Mouse (Mus musculus): Measurements from ENCODE around the gene Gm6408. TPM values are rescaled to one million over a fixed set of nuclear protein-coding genes. Genes with fewer than 3 reads are reported as not detected.
"Not testable (repeated sequence)": the region's sequence is repeated elsewhere in the genome, so short reads cannot be mapped to it uniquely, and the experiment has no call there.

Gene Gm6408
- polyA plus RNA-seq, 1 experiment from 2014 or later = not detected

DNA sequence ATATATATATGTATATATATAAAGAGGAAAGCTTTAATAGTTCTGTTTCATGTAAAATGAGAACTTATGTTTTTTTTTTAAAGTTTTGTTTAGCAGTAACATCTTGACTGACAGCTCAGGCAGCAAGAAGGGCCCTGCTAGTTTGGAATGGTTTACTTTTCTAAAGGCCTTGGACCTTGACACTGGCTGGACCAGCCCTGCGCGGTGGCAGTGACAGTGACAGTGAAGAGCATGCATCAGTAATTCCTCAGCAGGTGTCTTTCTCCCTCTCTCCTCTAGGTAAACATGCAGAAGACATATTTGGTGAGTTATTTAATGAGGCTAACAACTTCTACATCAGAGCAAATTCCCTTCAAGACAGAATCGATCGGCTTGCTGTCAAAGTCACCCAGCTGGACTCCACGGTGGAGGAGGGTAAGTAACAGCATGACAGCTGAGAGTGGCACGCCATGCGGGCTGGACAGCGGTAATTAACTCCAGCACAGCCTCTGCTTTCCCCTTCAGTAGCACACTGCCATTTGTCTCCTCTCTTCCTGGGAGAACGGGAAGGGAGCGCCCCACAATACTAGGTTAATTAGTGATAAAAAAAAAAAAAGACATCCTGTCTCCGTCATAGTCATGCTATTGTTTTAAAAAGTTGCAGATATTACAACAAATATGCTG is 30.0 kb upstream of the Gm6408 start:
- Histone ChIP-seq H3K27ac (ENCODE audit: low read depth, low read length) (no peak overlapping the region), H3K4me1 (ENCODE audit: control insufficient read depth, insufficient read depth, low read length) (no peaks in the 10 kb centered on the region), H3K27me3 (ENCODE audit: control insufficient read depth, insufficient read depth, low read length) (no peaks in the 10 kb centered on the region), H3K4me2 (no peak overlapping the region), H3K36me3 (ENCODE audit: control insufficient read depth, insufficient read depth, low read length) (no peaks in the 10 kb centered on the region), H3K9me3 (replicated peaks; ENCODE audit: control insufficient read depth, low read length) (no peaks in the 10 kb centered on the region), H3K4me3 (ENCODE audit: low read depth, low read length) (no peak overlapping the region), H3K9ac (ENCODE audit: low read depth, low read length) (no peak overlapping the region)
- ATAC-seq (replicated peaks; ENCODE audit: insufficient number of reproducible peaks, low FRiP score, low TSS enrichment) = no peak
- WGBS (ENCODE audit: insufficient replicate concordance) = 78% methylated on average over 11 of the region's 11 CpGs

DNA sequence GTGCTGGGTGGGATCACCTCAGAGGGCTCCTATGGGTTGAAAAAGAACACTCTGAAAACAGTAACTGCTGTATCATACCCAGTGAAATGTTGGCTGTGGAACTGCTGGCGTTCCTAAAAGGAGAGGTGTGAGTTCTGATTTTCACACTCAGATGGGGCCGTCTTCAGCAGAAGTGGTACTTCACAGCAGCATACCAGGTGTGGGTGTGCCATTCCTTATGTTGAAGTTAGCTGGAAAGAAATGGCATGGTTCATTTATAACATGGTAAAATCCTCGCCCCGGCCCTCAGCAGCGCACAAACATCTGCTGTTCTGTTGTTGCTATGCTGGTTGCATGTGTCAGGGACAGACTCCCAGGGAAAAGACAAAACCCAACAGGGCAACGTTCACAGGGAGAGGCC is 28.2 kb upstream of the Gm6408 start:
- WGBS (ENCODE audit: insufficient replicate concordance) = 86% methylated on average over 6 of the region's 6 CpGs

DNA sequence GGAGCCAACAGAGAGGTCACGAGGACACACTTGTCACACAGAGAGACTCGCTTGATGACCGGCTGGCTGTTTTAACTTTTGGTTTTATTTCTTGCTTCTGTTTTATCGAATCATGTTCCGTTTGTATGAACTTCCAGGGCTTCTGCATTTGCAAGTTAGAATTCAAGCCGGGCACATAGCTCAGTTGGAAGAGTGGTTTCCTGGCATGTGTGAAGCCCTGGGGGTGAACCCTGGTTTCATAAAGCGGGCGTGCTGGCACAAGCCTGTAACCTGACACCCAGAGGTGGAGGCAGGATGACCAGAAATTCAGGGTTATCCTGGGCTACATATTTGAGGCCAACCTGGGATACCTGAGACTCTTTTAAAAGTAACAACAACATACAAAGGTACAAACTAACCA is 20.2 kb upstream of the Gm6408 start:
- ATAC-seq (replicated peaks; ENCODE audit: insufficient number of reproducible peaks, low FRiP score, low TSS enrichment) = no peak
- Histone ChIP-seq H3K27ac (ENCODE audit: low read depth, low read length) (no peak overlapping the region), H3K4me2 (no peak overlapping the region), H3K36me3 (ENCODE audit: control insufficient read depth, insufficient read depth, low read length) (no peaks in the 10 kb centered on the region), H3K9me3 (replicated peaks; ENCODE audit: control insufficient read depth, low read length) (no peaks in the 10 kb centered on the region), H3K9ac (ENCODE audit: low read depth, low read length) (no peak overlapping the region), H3K27me3 (ENCODE audit: control insufficient read depth, insufficient read depth, low read length) (no peaks in the 10 kb centered on the region), H3K4me3 (ENCODE audit: low read depth, low read length) (no peak overlapping the region), H3K4me1 (ENCODE audit: control insufficient read depth, insufficient read depth, low read length) (no peaks in the 10 kb centered on the region)
- 84% methylated on average over 8 of the region's 8 CpGs for WGBS (ENCODE audit: insufficient replicate concordance)

More for the DNA sequence above, 28.2 kb upstream of the Gm6408 start:
- no peak overlapping the region for H3K4me2 ChIP-seq
- no peaks in the 10 kb centered on the region for H3K4me1 ChIP-seq (ENCODE audit: control insufficient read depth, insufficient read depth, low read length)
- no peak overlapping the region for H3K4me3 ChIP-seq (ENCODE audit: low read depth, low read length)
- no peak overlapping the region for H3K27ac ChIP-seq (ENCODE audit: low read depth, low read length)
- no peaks in the 10 kb centered on the region for H3K9me3 ChIP-seq (replicated peaks; ENCODE audit: control insufficient read depth, low read length)
- no peaks in the 10 kb centered on the region for H3K27me3 ChIP-seq (ENCODE audit: control insufficient read depth, insufficient read depth, low read length)
- no peak overlapping the region for H3K9ac ChIP-seq (ENCODE audit: low read depth, low read length)
- no peaks in the 10 kb centered on the region for H3K36me3 ChIP-seq (ENCODE audit: control insufficient read depth, insufficient read depth, low read length)
- no peak for ATAC-seq (replicated peaks; ENCODE audit: insufficient number of reproducible peaks, low FRiP score, low TSS enrichment)

DNA sequence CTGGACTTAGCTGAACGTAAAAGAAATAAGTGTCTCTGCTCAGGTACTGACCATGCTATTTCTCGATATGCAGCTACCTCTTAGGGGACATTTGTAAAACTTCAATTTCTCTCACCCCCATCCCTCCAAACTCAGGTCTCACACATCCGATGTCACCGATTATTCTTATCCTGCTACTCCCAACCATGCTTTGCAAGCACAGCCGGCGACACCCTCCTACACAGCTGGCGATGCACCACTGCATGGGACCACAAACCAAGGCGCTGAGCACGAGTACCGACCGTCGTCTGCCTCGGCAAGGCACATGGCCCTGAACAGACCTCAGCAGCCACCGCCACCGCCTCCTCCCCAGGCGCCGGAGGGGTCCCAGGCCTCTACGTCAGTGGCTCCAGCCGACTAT is 15.1 kb upstream of the Gm6408 start:
- Histone ChIP-seq H3K27ac (ENCODE audit: low read depth, low read length) (no peak overlapping the region), H3K9ac (ENCODE audit: low read depth, low read length) (no peak overlapping the region), H3K36me3 (ENCODE audit: control insufficient read depth, insufficient read depth, low read length) (no peaks in the 10 kb centered on the region), H3K4me2 (no peak overlapping the region), H3K9me3 (replicated peaks; ENCODE audit: control insufficient read depth, low read length) (no peaks in the 10 kb centered on the region), H3K4me1 (ENCODE audit: control insufficient read depth, insufficient read depth, low read length) (no peaks in the 10 kb centered on the region), H3K27me3 (ENCODE audit: control insufficient read depth, insufficient read depth, low read length) (no peaks in the 10 kb centered on the region), H3K4me3 (ENCODE audit: low read depth, low read length) (no peak overlapping the region)
- no peak for ATAC-seq (replicated peaks; ENCODE audit: insufficient number of reproducible peaks, low FRiP score, low TSS enrichment)
- 90% methylated on average over 19 of the region's 19 CpGs for WGBS (ENCODE audit: insufficient replicate concordance)

DNA sequence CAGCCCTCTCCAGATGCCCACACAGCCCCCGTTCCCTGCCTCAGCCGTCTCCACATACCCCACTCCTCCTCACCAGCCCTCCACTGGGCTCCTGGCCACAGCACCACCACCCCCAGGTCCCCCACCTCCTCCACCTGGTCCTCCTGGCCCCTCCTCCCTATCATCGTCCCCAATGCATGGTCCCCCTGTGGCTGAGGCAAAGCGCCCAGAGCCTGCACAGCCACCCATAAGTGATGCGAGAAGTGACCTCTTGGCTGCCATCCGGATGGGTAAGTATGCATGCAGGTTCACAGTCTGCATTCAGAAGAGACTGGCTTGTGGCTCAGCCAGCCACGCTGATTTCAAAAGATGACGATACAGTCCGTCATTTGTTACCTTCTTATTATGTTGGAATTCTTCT is 13.5 kb upstream of the Gm6408 start:
- 83% methylated on average over 9 of the region's 9 CpGs for WGBS (ENCODE audit: insufficient replicate concordance)
- Histone ChIP-seq H3K9ac (ENCODE audit: low read depth, low read length) (no peak overlapping the region), H3K9me3 (replicated peaks; ENCODE audit: control insufficient read depth, low read length) (no peaks in the 10 kb centered on the region), H3K27ac (ENCODE audit: low read depth, low read length) (no peak overlapping the region), H3K36me3 (ENCODE audit: control insufficient read depth, insufficient read depth, low read length) (no peaks in the 10 kb centered on the region), H3K4me1 (ENCODE audit: control insufficient read depth, insufficient read depth, low read length) (no peaks in the 10 kb centered on the region), H3K27me3 (ENCODE audit: control insufficient read depth, insufficient read depth, low read length) (no peaks in the 10 kb centered on the region), H3K4me3 (ENCODE audit: low read depth, low read length) (no peak overlapping the region), H3K4me2 (no peak overlapping the region)
- no peak for ATAC-seq (replicated peaks; ENCODE audit: insufficient number of reproducible peaks, low FRiP score, low TSS enrichment)

DNA sequence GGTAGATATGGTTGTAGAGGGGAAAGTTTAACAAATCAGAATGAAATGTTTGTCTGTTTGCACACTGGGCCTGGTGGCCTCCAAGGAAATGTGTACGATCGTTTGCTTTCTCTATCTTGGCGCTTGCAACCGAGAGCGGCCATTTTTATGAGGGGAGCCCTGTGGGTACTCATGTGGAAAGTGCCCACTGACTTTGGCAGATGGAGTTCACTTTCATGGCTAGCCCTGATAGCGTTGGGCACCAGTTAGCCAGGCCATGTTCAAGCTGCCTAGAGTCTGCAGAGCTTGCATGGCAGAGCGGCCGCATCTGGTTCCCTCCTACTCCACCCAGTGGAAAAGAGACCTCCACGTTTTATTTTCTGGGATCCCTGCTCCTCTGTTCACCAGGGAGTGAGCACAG is 10.9 kb upstream of the Gm6408 start:
- H3K36me3 ChIP-seq (ENCODE audit: control insufficient read depth, insufficient read depth, low read length) = no peaks in the 10 kb centered on the region
- H3K27ac ChIP-seq (ENCODE audit: low read depth, low read length) = no peak overlapping the region
- WGBS (ENCODE audit: insufficient replicate concordance) = 87% methylated on average over 9 of the region's 9 CpGs
- H3K27me3 ChIP-seq (ENCODE audit: control insufficient read depth, insufficient read depth, low read length) = no peaks in the 10 kb centered on the region
- no peak overlapping the region for H3K9ac ChIP-seq (ENCODE audit: low read depth, low read length)
- H3K4me3 ChIP-seq (ENCODE audit: low read depth, low read length) = no peak overlapping the region
- H3K4me2 ChIP-seq = no peak overlapping the region
- no peaks in the 10 kb centered on the region for H3K4me1 ChIP-seq (ENCODE audit: control insufficient read depth, insufficient read depth, low read length)
- no peaks in the 10 kb centered on the region for H3K9me3 ChIP-seq (replicated peaks; ENCODE audit: control insufficient read depth, low read length)
- ATAC-seq (replicated peaks; ENCODE audit: insufficient number of reproducible peaks, low FRiP score, low TSS enrichment) = no peak

DNA sequence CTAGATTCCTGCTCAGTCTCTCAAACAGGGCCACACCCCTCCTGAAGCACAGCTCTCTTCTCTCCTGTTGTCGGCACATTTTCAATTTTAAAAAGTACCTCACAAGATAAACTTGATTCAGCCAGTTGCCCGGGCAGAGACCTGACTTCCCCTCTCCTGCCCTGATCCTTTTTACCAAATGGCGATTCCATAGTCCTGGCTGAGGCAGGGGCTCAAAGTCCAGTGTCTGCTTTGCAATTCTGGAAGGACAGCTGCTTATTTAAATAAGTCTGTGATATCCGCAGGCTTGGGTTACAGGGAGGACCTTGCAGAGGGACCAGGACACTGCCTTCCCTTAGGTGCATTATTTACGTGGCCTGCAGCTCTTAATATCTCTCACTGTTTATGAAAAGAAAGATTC is 10.5 kb upstream of the Gm6408 start:
- Histone ChIP-seq H3K27ac (ENCODE audit: low read depth, low read length) (no peak overlapping the region), H3K9ac (ENCODE audit: low read depth, low read length) (no peak overlapping the region), H3K9me3 (replicated peaks; ENCODE audit: control insufficient read depth, low read length) (no peaks in the 10 kb centered on the region), H3K36me3 (ENCODE audit: control insufficient read depth, insufficient read depth, low read length) (no peaks in the 10 kb centered on the region), H3K4me1 (ENCODE audit: control insufficient read depth, insufficient read depth, low read length) (no peaks in the 10 kb centered on the region), H3K4me3 (ENCODE audit: low read depth, low read length) (no peak overlapping the region), H3K27me3 (ENCODE audit: control insufficient read depth, insufficient read depth, low read length) (no peaks in the 10 kb centered on the region), H3K4me2 (no peak overlapping the region)
- no peak for ATAC-seq (replicated peaks; ENCODE audit: insufficient number of reproducible peaks, low FRiP score, low TSS enrichment)
- 77% methylated on average over 5 of the region's 5 CpGs for WGBS (ENCODE audit: insufficient replicate concordance)

DNA sequence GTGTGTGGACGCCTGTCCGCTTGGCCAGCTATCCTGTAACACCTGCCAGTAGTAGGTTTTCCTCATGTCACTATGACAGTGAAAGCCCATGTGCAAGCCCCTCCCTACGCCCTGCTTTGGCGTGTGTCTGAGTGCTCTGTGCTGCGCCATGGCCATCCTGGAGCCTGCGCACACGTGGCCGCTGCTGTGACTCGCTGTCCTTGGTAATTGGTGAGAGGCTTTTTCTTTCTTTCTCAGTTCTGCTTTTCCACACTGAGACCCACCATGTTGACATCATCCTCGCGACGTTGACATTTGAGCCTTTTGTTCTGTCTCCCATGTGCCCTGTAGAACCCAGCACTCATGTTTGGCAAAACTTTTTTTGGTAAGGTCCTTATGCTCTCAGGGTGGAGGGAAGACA is 9.9 kb upstream of the Gm6408 start:
- Histone ChIP-seq H3K27ac (ENCODE audit: low read depth, low read length) (no peak overlapping the region), H3K9ac (ENCODE audit: low read depth, low read length) (no peak overlapping the region), H3K27me3 (ENCODE audit: control insufficient read depth, insufficient read depth, low read length) (no peaks in the 10 kb centered on the region), H3K4me2 (no peak overlapping the region), H3K4me3 (ENCODE audit: low read depth, low read length) (no peak overlapping the region), H3K4me1 (ENCODE audit: control insufficient read depth, insufficient read depth, low read length) (no peaks in the 10 kb centered on the region), H3K36me3 (ENCODE audit: control insufficient read depth, insufficient read depth, low read length) (no peaks in the 10 kb centered on the region), H3K9me3 (replicated peaks; ENCODE audit: control insufficient read depth, low read length) (no peaks in the 10 kb centered on the region)
- no peak for ATAC-seq (replicated peaks; ENCODE audit: insufficient number of reproducible peaks, low FRiP score, low TSS enrichment)
- 86% methylated on average over 12 of the region's 12 CpGs for WGBS (ENCODE audit: insufficient replicate concordance)

DNA sequence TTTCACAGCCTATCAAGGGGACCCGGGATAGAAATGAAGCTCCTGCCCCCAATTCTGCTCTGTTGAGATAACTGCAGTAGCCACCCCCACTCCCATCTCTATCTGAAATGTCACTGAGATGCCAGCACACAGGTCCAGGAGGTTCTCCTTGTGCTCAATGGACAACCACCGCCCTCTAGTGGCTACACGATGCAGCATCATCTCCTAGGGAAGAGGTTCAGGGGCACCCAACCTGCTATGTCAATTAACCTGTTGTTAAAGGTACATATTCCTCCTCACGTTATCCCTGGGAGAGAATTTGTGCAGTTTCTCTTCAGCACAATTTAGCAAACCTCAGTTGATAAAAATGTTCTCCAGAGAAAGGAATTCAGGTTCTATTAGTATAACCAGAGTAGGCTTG is 2.2 kb upstream of the Gm6408 start:
- WGBS (ENCODE audit: insufficient replicate concordance) = 9% methylated on average over 4 of the region's 4 CpGs
- not testable (repeated sequence) for ATAC-seq (replicated peaks; ENCODE audit: insufficient number of reproducible peaks, low FRiP score, low TSS enrichment); H3K4me2 ChIP-seq; H3K36me3 ChIP-seq (ENCODE audit: control insufficient read depth, insufficient read depth, low read length); H3K4me3 ChIP-seq (ENCODE audit: low read depth, low read length); H3K9ac ChIP-seq (ENCODE audit: low read depth, low read length); H3K27ac ChIP-seq (ENCODE audit: low read depth, low read length); H3K27me3 ChIP-seq (ENCODE audit: control insufficient read depth, insufficient read depth, low read length); H3K9me3 ChIP-seq (replicated peaks; ENCODE audit: control insufficient read depth, low read length); H3K4me1 ChIP-seq (ENCODE audit: control insufficient read depth, insufficient read depth, low read length)
